Mouse (Mus musculus) E14TG2a.4 (cell line): ENCODE results near the gene Serpinb13.

ENCODE experiments used
- CTCF ChIP-seq: conservative IDR thresholded peaks from 2 replicates; pipeline ENCODE4 v1.5.1; 2014; ENCODE audit warnings: low read length
- NANOG ChIP-seq: IDR thresholded peaks from 2 replicates; pipeline ENCODE4 v1.6.1; 2014; ENCODE audit warnings: borderline replicate concordance, low read length, mixed read lengths
- POU5F1 ChIP-seq: IDR thresholded peaks from 2 replicates; pipeline ENCODE4 v1.6.1; 2014; ENCODE audit warnings: low read length, borderline replicate concordance

GRCm38 (mm10) chr1:106980684-106981083 lies at the start of gene Serpinb13:
- no peak for TF ChIP-seq NANOG
- TF ChIP-seq CTCF: no peak
- no peak for TF ChIP-seq POU5F1
